Mouse (Mus musculus): ENCODE data around the gene Dzip1.

GRCm38 (mm10) chr14:118869712-118870111 is 55.5 kb downstream of the Dzip1 start:
- TF ChIP-seq POLR2A (IDR thresholded peaks at IDR 0.05; ENCODE audit: borderline replicate concordance, low read depth, low read length) (no peak), CTCF (IDR thresholded peaks at IDR 0.05; ENCODE audit: low read depth, low read length) (no peak)

Measured in bone marrow macrophage, adult 2 months (primary cell).